Mouse (Mus musculus) lung, postnatal 0 days (tissue): Measurements from ENCODE around the gene Mfsd4a.

ENCODE experiments used
- CTCF ChIP-seq: IDR thresholded peaks from 2 replicates; pipeline ENCODE4 v1.5.1; 2016; ENCODE audit warnings: antibody characterized with exemption, mild to moderate bottlenecking
- EP300 ChIP-seq: IDR thresholded peaks from 2 replicates; pipeline ENCODE4 v1.6.1; 2016; ENCODE audit warnings: antibody characterized with exemption, mild to moderate bottlenecking, control low read depth

DNA sequence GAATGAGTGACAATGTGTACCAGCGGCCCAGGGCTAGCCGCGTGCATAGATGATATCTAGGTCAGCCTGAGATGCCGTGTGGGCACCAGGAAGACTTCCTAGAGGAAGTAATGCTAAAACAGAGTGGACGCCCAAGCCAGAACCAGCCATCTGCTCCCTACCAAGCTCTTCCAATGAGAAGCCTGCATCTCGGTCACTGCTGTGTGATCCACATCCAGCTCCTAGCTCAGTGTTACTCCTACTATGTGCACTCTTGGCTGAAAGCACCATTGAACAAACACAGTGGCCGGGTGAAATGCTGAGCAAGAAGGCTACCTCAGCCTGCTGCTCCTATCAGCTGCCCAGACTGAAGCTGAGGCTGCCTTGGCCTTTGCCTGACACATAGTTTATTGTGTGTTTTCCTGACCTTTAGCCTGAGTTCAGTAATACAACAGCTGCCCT lies 75.3 kb downstream of the Mfsd4a start:
- TF ChIP-seq EP300 (no peak), CTCF (no peak)
